Mouse (Mus musculus): ENCODE measurements at regions not wholly inside any gene's neighbourhood (a gene's known extent, or its start where the extent isn't known, plus 50 kb on each side); places are given as distances from the start of the nearest gene placed in this dataset.

DNA sequence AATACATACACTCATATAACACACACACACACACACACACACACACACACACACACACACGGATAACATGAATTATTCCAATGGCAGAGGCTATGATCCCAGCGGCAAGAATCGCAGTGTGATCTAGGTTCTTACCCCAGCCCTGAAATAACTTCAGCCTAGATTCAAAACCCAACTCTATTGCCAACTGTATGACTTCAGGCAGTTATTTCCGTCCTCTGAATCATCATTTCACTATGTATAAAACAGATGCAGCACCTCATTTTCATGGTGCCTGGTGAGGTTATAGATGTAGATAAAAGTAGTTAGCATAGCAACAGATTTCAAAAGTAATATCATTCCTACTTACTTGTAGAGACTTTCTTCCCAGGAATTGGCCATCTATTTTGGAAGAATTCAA lies 61.0 kb upstream of the Tnfsf11 start:
- DNase-seq, result no peak

DNA sequence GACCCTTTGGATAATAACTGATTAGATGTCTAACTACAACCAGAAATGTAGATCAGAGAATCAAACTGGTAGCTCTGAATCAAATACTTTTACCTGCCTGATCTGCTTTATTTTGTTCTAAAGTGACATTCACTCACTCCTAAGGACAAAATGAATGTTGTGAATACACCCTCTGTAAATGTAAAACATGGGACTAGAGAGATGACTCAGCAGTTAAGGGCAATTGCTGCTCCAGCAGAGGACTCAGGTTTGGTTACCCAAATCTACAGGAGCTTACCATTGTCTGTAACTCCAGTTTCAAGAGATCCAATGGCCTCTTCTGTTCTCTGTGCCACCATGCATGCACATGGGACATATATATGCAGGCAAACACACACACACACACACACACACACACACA lies 57.0 kb upstream of the Tnfsf11 start:
- DNase-seq, result no peak

DNA sequence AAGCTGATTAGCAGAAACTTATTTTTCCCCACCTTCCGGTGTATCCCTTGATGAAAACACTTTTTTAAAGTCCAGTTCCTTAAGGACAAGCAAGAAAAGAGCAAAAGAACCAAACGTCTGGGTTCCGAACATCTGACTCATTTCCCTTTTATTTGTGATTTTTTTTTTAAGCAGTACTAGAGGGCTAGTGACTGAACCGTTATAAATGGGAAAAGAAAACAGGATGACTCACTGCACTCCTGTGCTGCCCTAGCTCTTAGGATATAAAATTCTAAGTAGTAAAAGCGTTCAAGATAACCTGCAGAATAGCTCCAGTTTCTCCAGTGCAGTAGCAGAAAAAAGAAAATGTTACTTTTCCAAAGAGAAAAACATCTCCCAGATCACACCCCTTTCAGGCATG lies 55.3 kb upstream of the Tnfsf11 start:
- DNase-seq, result no peak

All from right cerebral cortex, postnatal 4 days (tissue).